Mouse (Mus musculus): ENCODE data around the gene Hnrnpc.

Gene Hnrnpc

DNA sequence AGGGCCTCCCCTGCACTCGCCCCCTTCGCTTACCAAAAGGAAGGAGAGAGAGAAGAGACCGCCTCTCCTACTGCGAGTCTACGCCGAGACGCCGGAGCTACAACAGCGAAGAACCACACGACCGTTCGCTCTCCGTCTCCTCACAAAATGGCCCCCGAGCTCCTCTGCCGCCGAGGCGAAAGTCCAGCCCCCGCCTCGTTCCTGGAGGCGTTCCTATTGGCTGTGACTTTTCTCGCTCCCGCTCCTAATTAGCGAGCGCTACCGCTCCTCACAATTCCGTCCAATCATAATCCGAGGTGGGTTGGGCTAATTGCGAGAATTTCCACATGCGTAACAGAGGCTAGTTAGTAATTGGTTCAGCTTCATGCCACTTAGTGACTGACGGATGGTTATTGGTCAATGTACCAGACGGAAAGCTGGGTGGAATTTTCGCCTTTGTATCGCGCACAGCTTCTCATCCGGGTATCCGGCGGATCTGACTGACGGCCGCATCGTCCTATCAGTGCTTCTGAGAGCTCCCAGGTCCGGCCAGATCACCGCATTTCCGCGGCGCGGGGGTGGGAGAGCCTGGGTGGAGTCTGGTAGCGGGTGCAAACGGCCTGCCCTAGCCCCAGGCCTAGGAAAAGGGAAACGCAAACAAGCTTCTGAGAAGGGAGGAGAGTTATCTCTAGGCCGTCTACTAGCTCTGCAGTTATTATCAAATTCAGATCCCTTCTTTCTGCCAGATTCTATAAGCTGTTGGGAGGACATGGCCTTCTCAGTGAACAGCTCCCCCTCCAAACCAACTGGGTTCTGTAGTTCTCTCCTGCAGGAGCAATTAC is at the start of gene Hnrnpc:
Hnrnpc (minus strand) TSS at position 173 of the 821 bp plus-strand sequence.
- peak; percentile 100 for DNase-seq (ENCODE audit: low read depth, low spot score)

DNA sequence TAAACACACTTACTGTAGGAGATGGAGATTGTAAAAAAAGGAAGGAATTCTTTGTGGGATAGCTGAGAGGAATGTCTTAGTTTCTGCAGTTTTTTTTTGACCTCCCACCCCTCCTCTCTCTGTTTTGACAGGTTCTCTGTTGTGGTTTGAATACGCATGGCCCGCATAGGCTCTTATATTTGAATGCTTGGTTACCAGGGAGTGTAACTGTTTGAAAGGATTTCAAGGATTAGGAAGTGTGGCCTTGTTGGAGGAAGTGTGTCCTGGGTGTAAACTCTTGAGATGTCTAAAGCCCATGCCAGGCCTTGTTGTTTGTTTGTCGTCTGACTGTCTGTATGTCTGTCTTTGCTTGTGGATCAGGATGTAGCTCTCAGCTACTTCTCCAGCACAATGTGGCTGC is 48.8 kb upstream of the Hnrnpc start:
- DNase-seq (ENCODE audit: low read depth, low spot score) = no peak

DNA sequence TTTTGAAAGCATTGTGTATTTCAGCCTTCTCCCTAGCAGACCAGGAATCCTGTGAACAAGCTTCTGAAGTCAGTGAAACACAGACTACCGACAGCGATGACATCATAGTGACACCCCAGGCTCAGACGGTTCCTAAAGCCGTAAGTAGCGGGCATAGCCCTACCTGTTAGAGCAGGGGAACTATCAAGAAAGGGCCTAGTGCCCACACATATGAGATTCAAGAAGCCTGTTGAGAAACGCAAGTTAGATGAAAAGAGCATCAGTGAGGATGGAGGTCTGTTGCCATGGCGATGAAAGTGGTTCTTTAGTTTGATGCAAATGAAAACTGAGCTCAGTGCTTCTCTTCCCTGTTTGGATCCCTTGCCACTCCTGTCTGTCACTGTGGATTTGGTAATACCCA is 48.4 kb upstream of the Hnrnpc start:
- peak; percentile 26 for DNase-seq (ENCODE audit: low read depth, low spot score)

DNA sequence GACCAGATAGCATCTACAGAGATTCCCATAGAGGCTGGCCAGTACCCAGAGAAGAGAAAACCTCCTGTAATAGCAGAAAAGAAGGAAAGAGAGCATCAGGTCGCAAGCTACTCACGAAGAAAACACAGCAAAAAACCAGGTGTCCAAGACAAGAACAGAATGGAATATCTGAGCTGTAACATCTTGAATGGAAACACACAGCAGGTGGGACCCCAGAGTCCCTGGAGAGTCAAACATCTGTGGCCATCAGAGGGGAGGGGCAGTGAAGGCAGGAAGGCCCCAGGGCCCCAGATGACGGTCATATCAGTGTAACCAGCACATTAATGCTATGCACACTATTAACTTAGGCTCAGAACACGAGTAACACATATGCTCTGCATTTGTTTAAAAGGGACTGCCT is 46.1 kb upstream of the Hnrnpc start:
- DNase-seq (ENCODE audit: low read depth, low spot score) = peak; percentile 26

DNA sequence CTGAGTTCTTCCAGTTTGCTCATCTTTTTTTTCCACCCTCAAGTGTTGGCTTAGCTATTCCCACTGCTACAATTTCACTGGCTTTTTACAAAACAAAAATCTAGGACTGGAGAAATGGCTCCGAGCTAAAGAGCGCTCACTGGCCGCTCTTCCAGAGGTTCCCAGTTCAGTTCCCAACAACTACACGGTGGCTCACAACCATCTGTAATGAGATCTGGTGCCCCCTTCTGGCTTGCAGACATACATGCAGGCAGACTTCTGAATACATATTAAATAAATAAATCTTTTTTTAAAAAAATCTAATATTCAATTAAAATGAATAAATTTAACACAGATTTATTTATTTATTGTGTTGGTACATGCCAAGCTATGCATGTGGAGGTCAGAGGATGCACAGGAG is 42.7 kb upstream of the Hnrnpc start:
- DNase-seq (ENCODE audit: low read depth, low spot score) = peak; percentile 81

DNA sequence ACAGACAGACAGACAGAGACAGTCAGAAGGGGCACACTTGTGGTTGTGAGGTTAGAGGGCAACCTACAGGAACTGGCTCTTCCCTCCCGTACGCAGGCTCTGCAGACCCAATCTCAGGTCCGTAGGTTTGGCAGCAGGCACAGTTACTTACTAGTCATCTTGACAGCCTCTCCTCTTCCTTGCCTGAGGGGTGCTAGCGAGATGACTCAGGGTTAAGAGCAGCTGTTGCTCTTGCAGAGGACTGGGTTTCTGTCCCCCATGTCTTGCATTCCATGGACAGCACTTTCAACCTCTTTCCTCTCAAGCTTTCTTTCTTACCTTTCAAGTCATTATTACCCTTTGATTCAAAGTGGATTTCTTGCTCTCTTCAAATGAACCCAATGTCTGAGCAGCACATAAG is 40.3 kb upstream of the Hnrnpc start:
- DNase-seq (ENCODE audit: low read depth, low spot score) = no peak

DNA sequence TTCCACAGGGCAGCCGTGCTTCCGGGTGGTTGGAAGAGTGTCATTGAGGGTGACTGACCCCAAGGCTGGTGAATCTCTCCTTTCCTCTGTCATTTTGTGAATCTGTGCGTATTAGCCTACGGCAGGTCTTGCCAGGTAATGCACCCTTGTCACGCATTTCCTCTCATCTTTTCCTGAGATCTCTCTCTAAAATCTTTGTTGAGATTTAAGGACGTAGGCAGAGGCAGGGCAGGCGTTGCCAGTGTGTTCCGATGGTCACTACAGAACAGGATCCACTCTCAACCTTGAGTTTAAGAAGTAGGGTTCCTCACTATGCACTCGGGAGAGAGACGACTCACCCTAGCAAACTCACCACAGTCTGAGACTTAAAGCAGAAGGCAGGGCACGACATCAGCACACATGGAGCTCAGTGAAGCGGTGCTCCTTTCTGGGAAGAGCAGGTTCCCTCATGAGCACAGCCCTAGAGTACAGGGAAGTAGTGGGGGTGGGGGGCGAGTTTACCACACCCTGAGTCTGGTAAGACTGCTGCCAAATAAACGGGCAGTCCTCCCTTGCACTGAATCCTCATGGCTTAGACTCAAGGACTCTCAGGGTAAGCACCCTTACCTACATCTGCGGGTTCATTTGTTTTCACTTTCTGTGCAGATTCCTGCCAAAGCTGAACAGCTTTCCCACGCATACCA is 37.8 kb upstream of the Hnrnpc start:
- DNase-seq (ENCODE audit: low read depth, low spot score) = no peak

DNA sequence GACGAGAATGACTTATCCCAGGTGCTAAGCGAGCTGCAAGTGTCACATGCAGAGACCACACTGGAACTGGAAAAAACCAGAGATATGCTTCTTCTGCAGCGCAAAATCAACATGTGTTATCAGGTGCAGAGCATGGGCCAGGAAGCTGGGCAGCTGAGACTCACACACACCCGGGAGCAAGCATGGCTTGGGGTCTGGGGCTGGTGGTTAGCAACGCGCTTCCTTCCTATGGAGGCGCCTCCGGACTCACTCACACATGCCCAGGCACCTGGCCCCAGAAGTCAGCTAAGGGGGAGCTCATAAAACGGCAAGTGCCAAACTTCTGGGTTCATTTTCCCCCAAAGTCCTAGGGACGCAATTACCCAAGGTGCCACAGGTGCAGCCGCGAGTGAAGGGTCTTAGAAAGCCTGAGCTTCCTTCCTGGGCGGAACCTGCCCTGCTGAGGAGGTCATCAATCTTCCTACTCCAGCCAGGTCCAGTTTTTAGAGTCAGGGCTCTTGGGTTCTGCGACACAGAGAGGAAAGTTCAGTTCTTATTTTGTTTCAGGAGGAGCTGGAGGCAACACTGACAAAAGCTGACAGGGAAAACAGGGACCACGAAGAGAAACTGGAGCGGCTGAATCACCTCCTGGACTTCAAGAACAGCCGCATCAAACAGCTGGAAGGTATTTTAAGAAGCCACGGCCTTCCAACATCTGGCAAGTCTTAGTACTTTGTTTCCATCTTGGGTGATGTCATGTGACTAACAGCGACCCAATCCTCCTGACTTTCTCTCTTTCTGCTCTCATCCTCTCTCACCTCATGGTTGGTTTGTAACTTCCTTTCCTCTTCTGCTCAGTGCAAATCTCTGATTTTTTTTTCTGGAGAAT is 37.0 kb upstream of the Hnrnpc start:
- DNase-seq (ENCODE audit: low read depth, low spot score) = peak; percentile 48

DNA sequence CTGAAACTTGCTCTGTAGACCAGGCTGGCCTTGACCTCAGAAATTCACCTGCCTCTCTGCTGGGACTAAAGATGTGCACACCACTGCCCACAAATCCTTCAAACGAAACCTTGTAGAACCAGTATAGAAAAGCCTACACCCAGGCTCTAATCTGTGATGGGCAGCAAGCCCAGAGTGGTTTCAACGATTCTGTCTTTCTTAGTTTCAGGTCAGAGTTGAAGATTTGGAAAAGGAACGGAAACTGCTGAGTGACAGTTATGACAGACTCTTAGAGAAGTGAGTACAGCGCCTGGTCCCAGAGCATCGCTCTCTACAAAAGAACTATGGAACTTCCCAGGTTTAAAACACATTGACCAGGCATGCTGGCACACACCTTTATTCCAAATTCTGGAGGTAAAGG is 29.8 kb upstream of the Hnrnpc start:
- DNase-seq (ENCODE audit: low read depth, low spot score) = no peak

DNA sequence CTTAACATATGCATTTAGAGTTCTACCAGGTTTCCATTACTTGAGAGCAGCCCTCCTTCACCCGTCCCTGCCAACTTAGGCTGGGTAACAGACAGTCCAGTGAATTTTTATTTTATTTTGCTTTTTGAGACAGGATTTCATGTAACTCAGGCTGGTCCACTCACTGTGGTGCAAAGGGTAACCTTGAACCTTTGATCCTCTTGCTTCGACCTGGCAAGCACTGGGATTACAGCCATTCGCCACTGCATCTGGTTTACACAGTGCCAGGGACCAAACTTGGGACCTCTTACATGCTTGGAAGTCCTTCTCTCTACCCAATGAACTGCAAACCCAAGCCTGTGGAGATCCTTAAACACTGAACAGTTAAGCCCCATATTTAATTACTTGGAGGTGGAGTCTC is 20.8 kb upstream of the Hnrnpc start:
- no peak for DNase-seq (ENCODE audit: low read depth, low spot score)

DNA sequence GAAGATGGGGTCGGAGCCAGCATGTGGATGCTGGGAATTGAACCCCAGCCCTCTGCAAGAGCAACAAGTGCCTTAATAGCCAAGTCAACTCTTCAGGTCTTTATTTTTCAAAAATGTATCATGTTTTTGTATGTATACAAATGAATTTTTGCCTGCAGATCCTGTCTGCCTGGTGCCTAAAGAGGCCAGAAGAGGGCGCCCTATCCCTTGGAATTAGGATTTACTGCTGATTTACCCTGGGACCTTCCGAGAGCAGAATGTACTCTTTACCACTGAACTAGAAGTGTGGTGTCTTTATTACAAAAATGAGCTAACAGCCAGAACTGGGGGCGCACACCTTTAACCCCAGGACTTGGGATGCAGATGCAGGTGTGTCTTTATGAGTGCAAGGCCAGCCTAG is 20.1 kb upstream of the Hnrnpc start:
- DNase-seq (ENCODE audit: low read depth, low spot score) = peak; percentile 68

DNA sequence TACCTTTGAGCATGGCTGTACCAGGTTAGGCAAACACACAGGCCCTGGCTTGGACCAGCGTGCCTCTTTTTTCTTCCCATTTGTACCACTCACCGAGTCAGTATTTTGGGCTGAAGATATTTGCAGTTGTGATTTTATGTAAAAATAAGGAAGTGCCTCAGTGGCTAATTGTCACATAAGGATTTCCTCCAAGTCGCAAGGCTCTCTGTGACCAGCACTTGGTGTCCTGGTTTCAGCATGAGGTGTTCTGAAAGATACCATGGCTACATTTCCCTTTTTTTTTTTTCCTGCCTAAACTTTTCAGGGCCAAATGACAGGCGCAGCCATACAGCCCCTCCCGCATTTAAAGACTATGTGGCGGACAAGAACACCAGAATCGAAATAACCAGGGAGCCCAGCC is 16.3 kb upstream of the Hnrnpc start:
- DNase-seq (ENCODE audit: low read depth, low spot score) = no peak

DNA sequence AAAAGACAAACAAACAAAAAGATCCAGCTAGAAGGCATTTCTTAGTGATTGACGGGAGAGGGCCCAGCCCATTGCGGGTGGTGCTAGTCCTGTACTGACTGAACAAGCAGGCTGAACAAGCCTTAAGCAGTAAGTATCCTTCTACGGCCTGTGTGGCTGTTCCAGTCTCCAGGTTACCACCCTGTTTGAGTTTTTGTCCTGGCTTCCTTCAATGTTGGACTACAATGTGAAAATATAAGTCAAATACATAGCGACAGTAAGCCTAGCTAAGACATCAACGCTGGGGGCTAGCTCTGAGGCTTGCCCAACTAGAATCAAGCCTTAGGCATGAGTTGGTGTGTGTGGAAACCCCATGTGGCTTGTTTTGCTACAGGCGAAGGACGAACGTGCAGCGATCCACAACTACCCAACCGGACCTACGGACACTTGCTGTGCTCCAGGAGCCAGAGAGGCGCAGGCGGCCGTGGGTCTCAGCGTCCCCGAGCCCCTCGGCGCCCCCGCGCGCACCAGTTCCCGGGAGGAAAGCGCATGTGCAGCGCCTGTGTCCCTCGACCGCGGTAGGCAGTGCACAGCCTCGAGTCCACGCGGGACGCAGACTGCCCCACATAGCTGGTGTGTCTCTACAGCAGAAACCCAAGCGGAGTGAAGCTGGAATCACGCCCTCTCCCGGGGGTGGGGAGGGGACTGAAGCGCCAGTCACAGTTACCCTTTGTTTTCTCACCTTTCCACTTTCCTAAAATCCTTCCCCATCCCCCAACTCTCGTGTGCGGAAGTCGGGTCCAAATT is 15.2 kb upstream of the Hnrnpc start:
- peak; percentile 92 for DNase-seq (ENCODE audit: low read depth, low spot score)

DNA sequence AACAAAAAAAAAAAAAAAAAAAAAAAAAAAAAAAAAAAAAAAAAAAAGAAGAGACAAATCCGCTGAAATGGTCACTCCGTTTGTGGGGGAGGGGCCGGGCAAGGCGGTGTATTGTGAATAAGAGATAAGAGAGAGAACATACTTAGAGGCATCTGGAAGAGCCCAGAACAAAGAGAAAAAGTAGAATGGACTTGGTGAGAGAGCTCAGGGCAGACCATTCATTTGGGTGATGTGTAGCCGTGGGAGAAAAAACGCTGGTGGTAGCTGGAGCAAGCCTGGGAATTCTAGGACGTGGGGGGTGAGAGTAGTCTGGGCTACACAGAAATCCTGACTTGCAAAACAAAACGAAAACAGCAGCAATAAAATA is 14.6 kb upstream of the Hnrnpc start:
- DNase-seq (ENCODE audit: low read depth, low spot score) = no peak

DNA sequence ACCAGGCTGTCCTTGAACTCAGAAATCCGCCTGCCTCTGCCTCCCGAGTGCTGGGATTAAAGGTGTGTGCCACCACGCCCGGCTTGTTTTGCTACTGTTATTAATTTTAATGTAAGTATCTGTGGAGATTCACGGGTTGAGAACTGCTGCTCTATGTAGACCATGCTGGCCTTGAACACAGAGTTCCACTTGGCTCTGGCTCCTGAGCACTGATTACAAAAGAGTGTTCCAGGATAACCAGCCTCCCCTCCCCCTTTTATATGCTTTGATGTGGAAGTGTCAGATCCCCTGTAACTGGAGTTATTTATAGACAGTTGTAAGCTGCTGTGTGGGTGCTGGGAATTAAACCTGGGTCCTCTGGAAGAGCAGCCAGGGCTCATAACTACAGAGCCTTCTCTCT is 13.4 kb upstream of the Hnrnpc start:
- DNase-seq (ENCODE audit: low read depth, low spot score) = peak; percentile 39

DNA sequence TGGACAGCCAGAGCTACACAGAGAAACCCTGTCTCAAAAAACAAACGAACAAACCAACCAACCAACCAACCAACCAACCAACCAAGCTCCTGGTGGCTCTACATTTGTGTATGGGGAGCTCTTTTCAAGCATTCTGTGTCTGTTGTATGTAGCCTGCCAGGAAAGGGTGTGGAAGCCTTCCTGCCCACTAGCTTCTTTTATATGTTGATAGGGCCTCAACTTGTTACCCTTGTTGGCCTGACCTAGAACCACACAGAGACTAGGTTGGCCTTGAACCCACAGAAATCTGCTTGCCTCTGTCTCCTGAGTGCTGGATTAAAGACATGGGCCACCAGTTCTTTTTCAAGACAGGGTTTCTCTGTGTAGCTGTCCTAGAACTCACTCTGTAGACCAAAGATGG is 10.3 kb upstream of the Hnrnpc start:
- peak; percentile 83 for DNase-seq (ENCODE audit: low read depth, low spot score)

DNA sequence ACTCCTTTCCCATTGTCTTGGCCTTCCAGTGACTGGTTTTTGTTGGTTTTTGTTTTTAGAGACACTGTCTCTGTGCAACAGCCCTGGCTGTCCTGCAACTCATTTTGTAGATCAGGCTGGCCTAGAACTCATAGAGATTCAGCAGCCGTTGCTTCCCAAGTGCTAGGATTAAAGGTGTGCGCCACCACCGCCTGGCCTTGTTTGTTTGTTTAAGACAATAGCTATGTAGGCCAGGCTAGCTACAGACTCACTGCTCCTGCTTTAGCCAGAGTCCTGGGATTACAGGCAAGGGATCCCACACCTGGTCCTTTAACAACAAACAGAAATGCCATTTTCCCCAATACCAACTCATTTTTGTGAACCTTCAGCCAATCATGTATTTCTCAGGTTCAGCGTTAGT is 6.5 kb upstream of the Hnrnpc start, which contains the start of gene Rpgrip1:
Rpgrip1 (plus strand) TSS at position 359 of the 400 bp plus-strand sequence.
- DNase-seq (ENCODE audit: low read depth, low spot score) = no peak

DNA sequence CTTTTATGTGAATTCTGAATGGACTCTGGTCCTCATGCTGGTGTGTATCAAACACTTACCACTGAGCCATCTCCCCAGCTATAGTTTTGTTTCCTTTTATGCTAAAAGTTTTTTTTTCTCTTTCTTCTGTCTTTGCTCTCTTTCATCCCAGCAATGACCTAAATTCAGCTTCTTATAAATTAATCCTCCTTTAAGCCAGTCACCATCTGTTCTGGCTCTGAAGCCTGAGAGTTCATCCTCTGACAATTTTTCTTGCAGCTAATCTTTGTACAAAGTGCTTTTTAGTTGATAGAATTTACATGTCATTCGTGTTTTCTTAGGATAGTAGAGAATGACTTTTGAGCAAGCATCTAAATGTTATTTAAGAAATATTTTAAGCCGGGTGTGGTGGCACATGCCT is 4.2 kb upstream of the Hnrnpc start:
- no peak for DNase-seq (ENCODE audit: low read depth, low spot score)

DNA sequence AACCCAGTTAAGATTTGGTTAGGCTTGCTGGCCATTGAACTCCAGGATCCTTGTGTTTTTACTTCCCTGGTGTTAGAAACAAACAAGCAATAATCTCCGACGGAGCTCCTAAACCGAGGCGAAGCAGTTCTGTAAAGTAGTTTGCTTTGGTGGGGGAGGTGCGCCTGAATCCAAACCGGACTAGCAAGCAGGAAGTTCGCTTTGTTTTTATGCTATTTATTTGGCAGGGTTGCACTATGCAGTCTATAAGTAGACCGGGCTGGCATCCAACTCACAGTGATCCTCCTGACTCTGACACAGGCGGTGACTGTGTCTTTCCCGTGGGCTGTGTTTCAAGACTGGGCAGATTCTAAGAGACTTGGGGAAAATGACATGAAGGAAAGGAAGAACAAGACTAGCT is 2.9 kb upstream of the Hnrnpc start:
- peak; percentile 63 for DNase-seq (ENCODE audit: low read depth, low spot score)

DNA sequence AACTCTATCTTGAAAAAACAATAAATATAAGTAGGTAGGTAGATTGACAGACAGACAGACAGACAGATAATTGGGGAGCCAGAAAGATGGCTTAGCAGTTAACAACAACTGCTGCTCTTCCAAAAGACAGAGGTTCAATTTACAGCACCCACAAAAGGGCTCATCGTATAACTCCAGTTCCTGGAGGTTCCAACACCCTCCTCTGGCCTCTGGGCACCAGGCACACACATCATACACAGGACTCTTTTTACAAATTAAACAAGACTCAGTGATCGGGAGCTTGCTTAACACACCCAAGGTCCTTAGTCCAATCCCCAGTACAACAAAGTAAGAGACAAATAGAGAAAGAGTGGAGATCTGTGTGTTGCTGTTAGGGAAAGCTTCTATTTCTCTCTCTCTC is 1.5 kb upstream of the Hnrnpc start:
- no peak for DNase-seq (ENCODE audit: low read depth, low spot score)

DNA sequence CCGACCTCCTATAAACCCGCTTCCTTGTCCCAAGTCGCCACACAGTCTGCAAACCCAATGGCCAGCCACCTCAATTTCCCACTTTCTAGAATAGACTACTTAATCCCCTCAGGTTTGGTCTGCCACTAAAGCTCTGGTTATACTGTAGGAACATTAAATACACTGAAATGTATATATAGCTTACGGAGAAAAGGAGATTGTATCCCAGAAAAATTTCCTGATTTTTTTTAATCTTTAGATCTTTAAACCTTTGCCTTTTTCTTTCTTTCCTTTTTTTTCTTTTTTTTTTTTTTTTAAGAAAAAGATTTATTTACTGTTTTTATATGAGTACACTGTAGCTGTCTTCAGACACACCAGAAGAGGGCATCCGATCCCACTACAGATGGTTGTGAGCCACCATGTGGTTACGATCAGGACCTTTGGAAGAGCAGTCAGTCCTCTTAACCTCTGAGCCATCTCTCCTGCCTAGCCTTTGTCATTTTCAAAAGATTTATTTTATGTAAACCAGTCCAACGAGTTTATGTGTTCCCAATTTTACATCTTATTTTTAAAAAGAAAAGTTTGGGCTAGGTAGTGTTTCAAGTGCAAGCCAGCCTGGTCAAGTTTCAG is 953 bp upstream of the Hnrnpc start:
- no peak for DNase-seq (ENCODE audit: low read depth, low spot score)

Data from R1 (cell line).